Mouse (Mus musculus): ENCODE measurements around the gene Dnaic2.
A peak's percentile ranks its signal among the peaks of the same experiment; 100 is the strongest.

The Dnaic2 gene

DNA sequence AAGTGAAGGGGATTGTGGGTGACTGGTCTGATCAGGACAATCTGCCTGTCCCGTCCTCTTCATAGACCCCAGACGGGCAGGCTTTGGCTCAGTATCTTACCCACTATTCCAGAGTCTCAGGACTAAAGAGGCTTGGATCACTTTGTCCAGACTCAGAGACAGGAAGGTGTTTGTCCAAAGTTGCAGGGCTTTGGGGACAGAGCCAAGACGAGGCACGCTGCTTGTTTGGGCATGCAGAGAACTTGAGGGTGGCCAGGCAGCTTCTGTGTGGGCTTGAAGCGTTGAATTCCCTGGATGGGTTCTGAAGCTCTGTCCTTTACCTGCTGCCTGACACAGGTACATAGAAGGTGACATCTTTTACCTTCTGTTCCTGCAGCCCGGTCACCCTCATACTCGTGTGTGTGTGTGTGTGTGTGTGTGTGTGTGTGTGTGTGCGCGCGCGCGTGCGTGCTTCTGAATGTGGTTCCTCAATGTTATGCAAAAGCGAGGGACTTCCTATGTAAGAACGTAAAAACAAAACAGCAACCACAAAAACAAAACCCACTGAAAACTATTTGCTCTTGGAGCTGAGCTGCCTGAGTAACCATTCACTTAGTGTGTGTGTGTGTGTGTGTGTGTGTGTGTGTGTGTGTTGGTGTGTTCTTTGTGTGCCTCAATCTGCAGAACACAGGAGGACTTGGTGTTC, 24.8 kb upstream of the Dnaic2 start:
- DNase-seq (ENCODE audit: low read depth, low spot score): no peak

DNA sequence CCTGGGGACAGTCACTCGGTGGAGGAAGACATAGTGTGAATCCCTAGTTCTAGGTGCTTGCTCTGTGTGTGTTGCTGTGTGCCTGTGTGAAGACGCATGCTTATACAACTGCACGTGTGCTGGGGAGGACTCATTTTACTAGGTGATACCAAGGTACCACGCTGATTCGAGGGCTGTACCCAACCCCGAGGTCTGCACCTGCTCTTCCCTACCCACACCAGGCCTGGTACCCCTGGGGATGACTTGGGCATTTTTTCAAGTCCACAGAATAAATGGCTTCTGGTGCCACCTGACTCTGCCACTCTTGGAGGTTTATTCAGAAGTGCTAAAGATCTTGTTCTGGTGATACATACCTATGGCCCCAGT, 24.2 kb upstream of the Dnaic2 start:
- DNase-seq (ENCODE audit: low read depth, low spot score): no peak

DNA sequence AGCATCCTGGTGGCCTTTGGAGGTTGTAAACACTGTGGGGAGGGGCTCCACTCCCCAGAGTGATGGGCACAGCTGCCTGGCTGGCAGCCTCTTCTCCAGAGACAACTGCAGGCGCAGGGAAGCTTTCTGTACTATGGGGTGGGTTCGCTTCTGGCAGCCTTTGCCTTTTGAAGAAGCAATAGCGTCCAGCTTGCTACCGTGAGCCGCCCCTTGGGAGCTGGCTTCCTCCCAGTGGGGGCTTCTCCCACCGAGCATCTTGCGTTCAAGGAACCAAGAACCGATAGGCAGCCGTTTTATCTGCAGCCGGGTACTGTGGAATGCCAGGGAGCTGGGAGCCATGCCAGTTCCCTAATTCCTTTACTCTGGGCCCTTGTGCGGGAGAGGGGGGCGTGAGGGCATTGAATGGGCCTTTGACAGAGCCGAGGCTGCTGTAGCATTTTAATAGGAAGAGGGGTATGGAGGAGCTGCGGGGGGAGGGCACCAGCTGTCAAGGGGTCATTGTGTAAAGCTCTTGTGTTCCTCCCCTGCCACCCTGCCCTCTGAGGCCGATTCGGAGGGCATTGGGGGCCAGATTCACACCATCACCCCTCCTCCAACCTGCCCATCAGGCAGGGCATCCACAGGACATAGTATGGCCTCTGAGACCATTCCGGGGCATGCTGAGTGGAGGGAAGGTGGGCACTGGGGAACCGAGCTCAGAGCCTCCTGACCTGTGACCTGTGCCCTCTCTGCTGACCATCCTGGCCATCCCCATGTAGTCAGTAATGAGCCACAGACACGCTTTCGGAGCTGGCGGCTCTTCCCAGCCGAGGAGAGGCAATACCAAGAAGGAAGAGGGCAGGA, 22.9 kb upstream of the Dnaic2 start:
- DNase-seq (ENCODE audit: low read depth, low spot score): no peak

DNA sequence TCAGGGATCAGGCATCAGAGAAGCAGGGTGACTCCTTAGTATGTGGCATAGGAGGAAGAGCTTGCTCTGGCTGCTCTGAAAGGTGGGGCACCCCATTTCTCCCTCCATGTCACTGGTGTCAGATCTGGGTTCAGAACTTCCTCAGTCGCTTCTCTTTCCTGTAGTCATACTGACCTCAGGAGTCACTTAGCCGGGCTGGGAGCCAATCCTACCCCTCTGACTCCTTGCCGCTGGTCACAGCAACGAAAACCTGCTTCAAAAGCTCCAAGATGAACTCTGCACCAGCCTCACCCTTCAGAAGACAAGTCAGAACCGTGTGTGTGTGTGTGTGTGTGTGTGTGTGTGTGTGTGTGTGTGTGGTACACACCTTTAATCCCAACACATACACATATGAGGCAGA, 20.9 kb upstream of the Dnaic2 start:
- no peak for DNase-seq (ENCODE audit: low read depth, low spot score)

DNA sequence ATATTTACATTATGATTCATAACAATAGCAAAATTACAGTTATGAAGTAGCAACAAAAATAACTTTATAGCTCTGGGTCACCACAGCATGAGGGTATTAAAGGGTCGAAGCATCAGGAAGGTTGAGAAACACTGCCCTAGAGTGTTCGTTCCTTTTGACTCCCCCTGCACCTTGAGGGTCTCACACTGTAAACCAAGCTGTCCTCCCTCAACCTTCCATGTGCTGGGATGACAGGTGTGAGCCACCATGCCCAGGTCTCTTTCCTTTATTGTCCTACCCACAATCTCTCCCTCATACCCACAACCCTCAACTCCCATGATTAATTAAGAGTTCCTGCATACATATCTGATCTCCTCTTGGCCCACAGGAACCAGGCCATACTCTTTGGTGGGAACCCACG, 15.8 kb upstream of the Dnaic2 start:
- no peak for DNase-seq (ENCODE audit: low read depth, low spot score)

DNA sequence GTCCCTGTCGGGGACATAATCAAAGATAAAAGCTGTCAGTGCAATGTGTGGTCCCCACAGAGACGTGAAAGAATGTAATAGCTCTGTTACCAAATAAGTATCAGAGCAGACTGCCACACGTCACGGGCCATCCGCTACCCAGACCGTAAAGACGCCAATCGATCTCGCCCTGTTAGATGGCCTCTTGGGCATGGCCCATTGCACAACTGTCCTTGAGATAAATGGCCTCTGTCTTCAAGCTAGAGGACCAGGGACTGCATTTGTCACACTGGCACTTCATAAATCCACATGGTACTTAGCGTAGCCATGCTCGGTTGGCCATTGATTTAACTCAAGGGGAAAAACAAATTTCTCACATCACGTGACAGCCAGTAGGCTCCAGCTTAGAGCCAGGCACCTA, 15.3 kb upstream of the Dnaic2 start:
- DNase-seq (ENCODE audit: low read depth, low spot score): no peak

DNA sequence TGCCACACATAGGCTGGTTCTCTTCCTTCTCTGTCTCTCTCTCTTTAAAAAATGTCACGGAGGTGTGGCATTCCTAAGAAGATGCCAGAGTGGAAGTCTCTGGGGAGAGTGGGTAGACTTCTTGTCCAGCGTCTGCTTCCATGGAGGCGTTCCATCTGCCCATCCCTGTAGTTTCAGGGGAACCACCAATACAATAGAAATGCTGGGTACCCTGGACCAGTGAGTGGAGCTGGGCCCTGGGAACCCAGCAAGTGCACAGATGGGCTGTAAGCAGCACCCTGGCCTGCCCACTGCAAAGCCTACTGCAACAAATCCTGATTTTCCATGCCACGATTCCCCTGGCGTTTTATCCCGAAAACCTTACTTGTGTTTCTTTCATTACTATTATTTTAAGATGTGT, 12.7 kb upstream of the Dnaic2 start:
- DNase-seq (ENCODE audit: low read depth, low spot score): no peak

DNA sequence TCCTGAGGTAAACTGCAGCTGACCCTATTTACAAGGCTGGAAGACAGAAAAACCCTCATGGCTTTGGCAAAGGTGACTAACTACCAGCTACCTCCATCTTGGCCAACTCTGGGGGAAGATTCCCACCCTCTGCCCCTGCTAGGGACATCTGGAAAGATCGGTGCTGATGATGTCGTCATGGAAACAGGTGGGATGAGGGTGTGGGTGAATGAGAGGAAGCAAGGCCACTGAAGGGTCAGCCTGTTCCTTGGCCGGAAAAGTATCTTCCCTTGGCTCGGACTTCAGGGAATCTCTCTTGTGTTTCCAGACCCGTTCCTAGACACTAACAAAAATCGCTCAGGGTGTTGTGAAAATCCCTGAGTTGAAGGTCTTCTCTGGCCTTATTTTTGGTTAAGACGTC, 11.7 kb upstream of the Dnaic2 start:
- no peak for DNase-seq (ENCODE audit: low read depth, low spot score)

DNA sequence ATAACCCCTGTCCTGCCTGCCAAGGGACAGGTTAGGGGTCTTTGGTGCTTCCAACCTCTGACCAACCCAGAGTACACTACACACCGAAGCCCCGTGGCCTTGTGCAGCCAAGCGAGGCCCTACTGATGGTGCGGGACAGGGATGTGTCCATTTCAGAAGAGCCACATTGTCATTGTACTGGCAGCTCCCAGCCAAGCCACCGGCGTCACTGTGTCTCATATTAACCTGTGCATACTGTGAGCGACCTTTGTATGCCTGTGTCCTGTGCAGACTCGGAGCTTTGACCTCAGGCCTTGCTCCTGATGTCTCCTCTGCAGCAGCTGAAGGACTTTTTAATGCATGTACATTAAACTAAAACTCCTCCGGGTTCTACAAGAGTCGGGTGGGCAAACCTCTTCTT, 6.7 kb upstream of the Dnaic2 start:
- DNase-seq (ENCODE audit: low read depth, low spot score): no peak

DNA sequence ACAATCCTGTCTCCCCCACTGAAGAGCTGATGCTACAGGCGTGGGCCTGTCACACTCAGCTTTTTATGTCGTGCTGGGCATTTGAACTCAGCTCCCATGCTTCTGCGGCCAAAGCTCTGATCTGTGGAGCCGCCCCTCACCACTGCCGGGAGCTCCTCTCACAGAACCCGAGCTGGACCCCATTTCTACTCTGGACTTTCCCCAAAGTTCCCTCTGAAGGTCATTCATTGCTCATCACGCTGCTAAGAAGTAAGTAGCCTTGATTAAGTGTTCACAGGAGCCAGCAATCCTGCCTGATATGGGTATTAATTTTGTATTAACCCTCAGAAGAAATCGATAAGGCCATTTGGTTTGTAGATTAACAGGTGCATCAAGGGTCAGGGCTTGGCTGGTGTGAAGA, 4.8 kb upstream of the Dnaic2 start:
- no peak for DNase-seq (ENCODE audit: low read depth, low spot score)

DNA sequence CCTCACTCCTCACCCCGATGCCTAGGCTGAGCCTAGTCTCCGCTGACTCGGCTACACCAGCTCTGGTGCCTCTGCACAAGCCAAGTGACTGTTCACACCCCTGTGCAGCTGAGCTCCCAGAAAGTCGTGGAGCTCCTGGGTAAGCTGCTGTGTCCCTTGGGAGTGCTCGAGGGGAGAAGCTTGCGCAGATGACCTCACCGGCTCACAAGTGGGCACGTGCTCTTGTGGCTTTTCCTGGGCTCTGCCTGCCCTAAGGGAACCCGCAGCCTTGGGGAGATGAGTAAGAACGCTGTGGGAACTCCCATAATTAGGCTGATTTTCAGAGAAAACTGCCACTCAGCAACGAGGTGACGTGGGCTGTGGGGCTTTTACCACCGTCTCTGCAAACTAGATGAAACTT, 4.2 kb upstream of the Dnaic2 start:
- DNase-seq (ENCODE audit: low read depth, low spot score): no peak

DNA sequence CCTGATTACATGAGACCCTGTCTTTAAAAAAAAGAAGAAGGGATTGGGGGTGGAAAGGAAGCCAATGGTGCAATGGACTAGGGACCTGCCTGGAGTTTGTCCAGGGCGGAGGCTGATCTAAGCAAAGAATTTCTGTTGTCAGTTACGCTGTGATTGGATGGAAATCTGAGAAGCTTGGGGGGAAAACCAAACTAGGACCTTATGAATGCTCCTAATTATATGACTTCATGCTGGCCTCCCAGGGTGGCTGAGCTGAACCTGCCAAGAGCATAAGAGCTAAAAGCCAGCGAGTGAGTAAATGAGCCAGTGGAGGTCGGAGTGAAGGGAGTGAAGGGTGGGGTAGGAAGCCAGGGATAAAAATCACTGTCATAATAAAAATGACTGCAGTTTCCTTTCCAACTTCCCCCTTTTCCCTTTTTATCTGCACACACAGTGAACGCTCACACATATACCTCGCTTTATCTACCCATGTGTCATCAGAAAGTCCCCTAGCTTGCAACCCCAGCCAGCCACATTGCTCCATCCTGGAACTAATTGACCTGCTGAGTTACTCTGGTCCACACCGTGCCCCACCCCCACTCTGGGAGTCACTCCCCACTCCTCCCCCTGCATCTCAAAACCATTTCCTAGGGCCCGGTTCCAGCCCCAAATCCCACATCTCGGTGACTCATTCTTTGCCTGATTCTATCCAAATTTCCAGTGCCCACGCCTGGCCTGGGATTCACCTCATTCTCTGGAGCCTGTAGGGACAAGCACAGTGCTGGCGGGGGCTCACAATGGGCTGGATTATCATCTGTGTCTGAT, 2.2 kb upstream of the Dnaic2 start:
- no peak for DNase-seq (ENCODE audit: low read depth, low spot score)

DNA sequence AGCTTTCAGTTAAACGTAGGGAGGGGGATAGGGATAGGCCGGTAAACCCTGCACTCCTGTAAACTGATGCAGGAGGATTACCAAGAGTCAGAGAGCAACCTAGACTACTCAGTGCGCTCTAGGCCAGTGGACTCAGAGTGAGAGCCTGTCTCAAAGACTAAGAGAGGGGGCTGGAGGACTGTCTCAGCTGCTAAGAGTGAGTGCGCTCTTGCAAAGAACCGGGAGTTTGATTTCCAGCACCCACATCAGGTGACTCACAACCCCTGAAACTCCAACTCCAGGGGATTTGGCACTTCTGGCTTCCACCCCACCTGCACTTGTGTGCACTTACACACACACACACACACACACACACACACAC, 598 bp downstream of the Dnaic2 start:
- no peak for DNase-seq (ENCODE audit: low read depth, low spot score)

DNA sequence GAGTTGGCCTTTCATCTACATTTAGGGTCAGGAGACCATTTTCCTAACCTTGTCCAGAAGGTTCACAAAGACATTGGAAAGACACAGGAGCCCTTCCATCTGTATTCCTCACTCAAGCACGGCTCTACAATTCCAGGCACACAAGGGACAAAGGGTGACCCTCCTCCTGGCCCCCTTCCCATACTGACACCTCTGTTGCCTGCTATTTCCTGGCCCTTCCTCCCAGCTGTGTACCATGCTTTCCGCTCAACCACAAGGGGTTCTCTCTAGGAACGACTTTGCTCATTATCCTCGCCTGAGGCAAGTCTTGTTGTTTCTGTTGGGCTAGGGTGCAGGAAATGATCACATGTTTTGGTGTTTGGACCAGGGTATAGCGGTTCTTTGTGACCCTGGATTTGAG, 1.1 kb downstream of the Dnaic2 start:
- no peak for DNase-seq (ENCODE audit: low read depth, low spot score)

DNA sequence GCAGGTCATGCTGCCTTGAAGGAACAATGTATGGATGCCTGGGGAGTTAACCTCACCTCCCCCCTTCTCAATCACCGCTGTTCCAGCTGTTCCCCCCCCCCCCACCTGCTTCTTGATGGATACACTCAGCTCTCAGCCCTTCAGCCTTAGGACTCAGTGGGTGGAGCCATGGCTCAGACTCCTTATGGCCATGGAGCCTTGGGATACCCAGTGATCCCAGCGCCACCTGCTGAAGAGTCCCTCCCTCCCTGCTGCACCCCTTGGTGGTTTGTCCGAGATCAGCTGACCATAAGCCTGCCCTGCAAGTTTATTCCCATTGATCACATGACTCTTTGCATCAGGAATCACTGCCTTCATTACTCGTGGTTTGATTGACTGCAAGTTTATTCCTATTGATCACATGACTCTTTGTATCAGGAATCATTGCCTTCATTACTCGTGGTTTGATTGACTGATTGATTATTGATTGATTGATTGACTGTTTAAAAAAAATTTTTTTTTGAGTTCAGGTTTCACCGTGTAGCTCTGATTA, 2.7 kb downstream of the Dnaic2 start:
- DNase-seq (ENCODE audit: low read depth, low spot score): no peak

DNA sequence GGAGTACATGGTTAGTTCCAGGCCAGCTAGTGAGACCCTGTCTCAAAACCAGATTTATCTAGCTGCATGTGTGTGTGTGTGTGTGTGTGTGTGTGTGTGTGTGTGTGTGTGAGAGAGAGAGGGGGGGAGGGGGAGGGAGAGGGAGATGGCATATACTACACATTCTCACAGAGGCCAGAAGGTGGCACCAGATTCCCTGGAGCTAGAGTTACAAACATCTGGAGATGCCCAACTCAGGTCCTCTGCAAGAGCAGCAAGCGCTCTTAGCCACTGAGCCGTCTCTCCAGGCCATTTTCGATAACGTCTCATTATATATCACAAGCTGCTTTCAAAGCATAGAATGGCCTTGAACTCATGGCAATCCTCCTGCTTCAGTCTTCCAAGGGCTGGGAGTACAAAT, 4.5 kb downstream of the Dnaic2 start:
- no peak for DNase-seq (ENCODE audit: low read depth, low spot score)

DNA sequence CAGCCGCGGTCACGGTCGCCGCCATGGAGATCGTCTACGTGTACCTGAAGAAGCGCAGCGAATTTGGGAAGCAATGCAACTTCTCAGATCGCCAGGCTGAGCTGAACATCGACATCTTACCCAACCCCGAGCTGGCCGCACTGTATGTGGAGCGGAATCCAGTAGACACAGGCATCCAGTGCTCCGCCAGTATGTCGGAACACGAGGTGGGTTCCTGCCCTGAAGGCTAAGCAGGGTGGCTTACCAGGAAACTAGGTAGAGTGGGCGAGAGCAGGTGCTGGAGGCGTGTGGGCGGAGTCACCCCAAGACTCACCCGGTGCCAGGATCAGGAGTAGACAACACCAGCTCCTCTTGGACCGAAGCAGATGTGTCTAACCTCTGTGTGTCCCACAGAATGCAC, 5.7 kb downstream of the Dnaic2 start:
- DNase-seq (ENCODE audit: low read depth, low spot score): no peak

DNA sequence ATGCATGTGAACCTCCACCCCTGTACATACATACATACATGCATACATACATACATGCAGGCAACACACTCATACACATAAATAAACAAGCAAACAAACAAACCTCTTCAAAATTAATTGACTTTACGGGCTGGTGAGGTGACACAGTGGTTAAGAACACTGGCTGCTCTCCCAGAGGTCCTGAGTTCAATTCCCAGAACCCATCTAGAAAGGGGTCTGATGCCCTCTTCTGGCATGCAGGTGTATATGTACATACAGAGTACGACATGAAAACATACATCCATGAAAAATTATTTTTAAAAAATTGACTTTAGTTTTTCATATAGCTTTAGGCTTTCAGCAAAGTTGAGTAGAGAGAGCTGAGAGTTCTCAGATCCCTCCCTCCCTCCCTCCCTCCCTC, 8.9 kb downstream of the Dnaic2 start:
- no peak for DNase-seq (ENCODE audit: low read depth, low spot score)

DNA sequence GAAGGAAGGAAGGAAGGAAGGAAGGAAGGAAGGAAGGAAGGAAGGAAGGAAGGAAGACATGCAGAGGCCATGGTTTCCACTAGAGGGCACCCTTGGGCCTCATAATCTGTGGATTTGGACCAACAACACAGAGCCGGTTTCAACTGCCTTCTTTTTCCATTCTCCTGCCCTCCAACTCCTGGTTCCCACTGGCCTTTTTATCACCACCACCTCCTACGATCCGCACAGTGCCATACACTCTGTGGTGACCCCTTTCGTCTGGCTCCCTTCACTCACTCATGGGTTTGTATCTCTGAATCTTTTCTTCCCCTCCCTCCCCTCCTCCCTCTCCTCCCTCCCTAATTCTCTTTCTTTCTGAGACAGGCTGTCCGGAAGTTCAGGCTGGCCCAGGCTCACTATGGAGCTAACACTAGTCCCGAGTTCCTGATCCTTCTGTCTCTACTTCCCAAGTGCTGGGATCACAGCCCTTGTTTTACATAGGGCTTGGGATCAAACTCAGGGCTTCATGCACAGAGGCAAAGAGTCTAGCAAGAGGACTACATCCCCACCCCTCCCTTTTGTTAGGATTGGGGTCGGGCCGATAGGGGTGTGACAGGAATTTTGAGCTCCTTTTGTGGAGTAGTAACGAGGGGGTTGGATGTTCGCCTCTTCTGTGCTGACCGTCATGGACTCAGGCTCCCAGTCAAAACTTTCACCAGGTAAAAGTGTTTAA, 9.9 kb downstream of the Dnaic2 start:
- peak; percentile 40 for DNase-seq (ENCODE audit: low read depth, low spot score)

DNA sequence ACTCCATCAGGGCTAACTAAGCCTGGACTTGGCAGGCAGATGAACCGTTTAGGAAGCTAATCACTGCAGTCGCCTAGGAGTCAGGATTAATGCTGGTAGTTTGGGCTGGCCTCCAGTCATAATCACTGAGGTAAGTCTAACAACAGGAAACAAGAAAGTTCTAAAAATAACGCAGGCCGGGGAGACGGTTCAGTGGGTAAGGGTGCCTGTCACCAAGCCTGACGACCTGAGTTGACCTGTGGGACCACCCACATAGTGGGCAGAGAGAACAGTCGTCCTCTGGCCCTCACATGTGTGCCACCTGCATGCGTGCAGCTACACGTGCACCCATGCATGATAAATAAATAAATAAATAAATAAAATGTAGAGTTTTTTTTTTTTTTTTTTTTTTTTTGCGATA, 13.4 kb downstream of the Dnaic2 start:
- DNase-seq (ENCODE audit: low read depth, low spot score): no peak

DNA sequence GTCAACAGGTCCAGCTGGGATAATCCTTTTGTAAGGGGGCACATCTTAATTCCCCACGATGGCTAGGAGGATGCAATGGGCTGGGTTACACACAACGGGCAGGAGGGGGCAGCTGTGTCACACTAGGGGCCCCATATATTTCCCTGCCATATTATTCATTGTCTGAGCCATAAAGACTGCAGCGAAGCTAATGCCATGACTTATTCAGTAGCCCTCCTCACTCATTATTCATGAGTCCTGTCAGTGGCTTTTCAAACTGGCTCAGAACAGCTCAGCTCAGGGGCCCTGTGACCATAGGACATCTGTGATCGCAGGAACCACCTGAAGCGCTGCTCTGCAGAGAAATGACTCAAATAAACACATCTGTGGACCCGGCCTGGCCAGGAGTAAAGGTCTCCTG, 14.2 kb downstream of the Dnaic2 start:
- DNase-seq (ENCODE audit: low read depth, low spot score): no peak

DNA sequence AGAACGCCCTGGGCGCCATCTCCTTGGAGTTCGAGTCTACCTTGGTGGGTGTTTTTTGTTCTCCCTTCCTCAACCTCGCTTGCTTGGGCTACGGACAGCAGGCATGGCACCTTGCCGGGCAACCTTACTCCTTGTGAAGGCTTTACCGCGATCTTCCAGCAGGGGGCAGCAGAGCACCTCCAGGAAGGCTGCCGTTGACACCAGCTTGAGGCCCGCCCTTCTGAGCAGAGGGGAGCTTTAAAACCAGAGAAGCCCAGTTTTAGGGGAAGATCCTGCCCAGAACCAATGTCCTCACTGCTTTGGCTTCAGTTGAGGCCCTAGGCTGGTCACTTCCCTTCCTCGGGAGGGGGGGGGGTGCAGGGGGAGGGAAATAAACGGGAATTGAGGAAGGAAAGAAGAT, 17.9 kb downstream of the Dnaic2 start:
- peak; percentile 78 for DNase-seq (ENCODE audit: low read depth, low spot score)

All from embryo, embryonic 11.5 days (tissue).